Mouse (Mus musculus): ENCODE measurements around the gene Rreb1. TPM values are rescaled to one million over a fixed set of nuclear protein-coding genes. Genes with fewer than 3 reads are reported as not detected.

The Rreb1 gene
- total RNA-seq, 2 experiments from 2014 or later = 17.1 to 20.8 TPM

DNA sequence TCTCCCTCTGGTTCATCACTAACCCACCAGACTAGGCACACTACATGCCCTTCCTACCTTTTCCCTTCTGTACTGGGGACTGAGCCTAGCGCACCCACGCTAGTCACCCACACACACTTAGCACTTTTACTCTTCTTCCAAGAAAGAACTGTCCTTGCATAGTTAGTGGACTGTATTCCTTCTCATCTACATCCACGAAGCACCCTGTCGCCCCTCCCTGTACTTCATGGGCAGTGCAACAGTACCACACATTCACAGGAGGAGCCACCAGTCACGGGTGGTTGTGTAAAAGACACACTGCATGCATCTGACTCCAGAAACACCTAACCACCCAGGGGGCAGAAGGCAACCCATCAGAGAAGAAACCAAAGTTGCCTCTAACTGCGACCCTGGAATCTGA, 195.8 kb downstream of the Rreb1 start:
- intact Hi-C loops (cut with DNase I) = no loop called here
- DNase-seq (ENCODE audit: extremely low spot score in 1 of 2, low spot score in 2 of 2) = no peak

GRCm38 (mm10) chr13:37974731-37975130, 196.5 kb downstream of the Rreb1 start:
- DNase-seq (ENCODE audit: extremely low spot score in 1 of 2, low spot score in 2 of 2) = no peak
- intact Hi-C loops (cut with DNase I) = no loop called here

DNA sequence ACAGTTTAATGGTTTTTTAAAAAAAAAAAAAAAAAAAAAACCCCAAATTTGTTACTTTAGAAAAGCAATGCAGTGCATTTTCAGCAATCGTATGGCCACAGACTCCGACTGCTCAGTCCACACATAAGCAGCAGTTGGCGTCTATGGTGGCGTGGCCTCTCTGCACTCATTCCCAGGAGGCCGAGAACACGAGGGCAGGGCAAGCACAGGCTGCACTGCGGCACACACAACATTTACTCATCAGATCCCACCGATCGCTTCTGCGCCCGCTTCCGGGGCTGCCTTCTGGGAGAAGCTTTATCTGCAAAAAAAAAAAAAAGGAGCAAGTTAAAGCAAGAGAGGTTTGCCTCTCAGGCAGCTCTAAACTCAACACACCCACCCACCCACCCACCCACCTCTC, 201.3 kb downstream of the Rreb1 start:
- intact Hi-C loops (cut with DNase I) = no loop called here
- DNase-seq (ENCODE audit: extremely low spot score in 1 of 2, low spot score in 2 of 2) = no peak

GRCm38 (mm10) chr13:37980346-37980745, 202.1 kb downstream of the Rreb1 start:
- intact Hi-C loops (cut with DNase I) = loop anchor here (5.0 kb wide), 2 partner anchors 82 to 232 kb away; no protein-coding TSS in a partner anchor
- DNase-seq (ENCODE audit: extremely low spot score in 1 of 2, low spot score in 2 of 2) = no peak

- no peak for DNase-seq (ENCODE audit: extremely low spot score in 1 of 2, low spot score in 2 of 2)
- intact Hi-C loops (cut with DNase I) = loop anchor here (5.0 kb wide), 2 partner anchors 81 to 231 kb away; no protein-coding TSS in a partner anchor
Observed at GRCm38 (mm10) chr13:37981063-37981462, 202.9 kb downstream of the Rreb1 start.

- intact Hi-C loops (cut with DNase I) = loop anchor here (5.0 kb wide), 1 partner anchor 66 kb away; no protein-coding TSS in a partner anchor
- no peak for DNase-seq (ENCODE audit: extremely low spot score in 1 of 2, low spot score in 2 of 2)
Observed at GRCm38 (mm10) chr13:37986166-37986565, 208.0 kb downstream of the Rreb1 start.

DNA sequence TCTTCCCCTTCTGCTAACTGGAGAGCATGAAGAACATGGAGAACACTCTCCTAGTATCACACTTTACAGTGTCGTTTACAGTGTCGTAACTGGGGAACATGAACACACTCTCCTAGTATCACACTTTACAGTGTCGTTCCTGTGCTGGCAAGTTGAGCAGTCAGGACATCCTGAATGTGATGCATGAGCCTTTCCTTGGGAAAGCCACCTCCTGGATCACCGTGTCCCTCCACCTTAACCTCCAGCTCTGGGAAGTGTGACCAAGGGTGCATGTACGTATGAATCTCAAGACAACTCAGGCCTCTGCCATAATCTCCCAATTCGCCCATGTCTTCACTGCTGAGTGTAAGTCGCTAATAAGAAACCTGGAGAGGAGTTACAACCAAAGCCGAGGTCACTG, 211.5 kb downstream of the Rreb1 start:
- DNase-seq (ENCODE audit: extremely low spot score in 1 of 2, low spot score in 2 of 2) = no peak
- intact Hi-C loops (cut with DNase I) = loop anchor here (5.0 kb wide), 2 partner anchors 48 to 63 kb away; partner anchors contain the start of genes Cage1 and Riok1

GRCm38 (mm10) chr13:37992638-37993371, 214.6 kb downstream of the Rreb1 start:
- DNase-seq (ENCODE audit: extremely low spot score in 1 of 2, low spot score in 2 of 2) = no peak
- intact Hi-C loops (cut with DNase I) = loop anchor here (5.0 kb wide), 1 partner anchor 44 kb away; the partner anchor contains the start of genes Cage1 and Riok1

GRCm38 (mm10) chr13:37993376-37993703, 215.1 kb downstream of the Rreb1 start:
- intact Hi-C loops (cut with DNase I) = loop anchor here (5.0 kb wide), 1 partner anchor 44 kb away; the partner anchor contains the start of genes Cage1 and Riok1
- no peak for DNase-seq (ENCODE audit: extremely low spot score in 1 of 2, low spot score in 2 of 2)

- peak; percentile 93 to 99 for DNase-seq (ENCODE audit: extremely low spot score in 1 of 2, low spot score in 2 of 2)
- intact Hi-C loops (cut with DNase I) = loop anchor here (5.0 kb wide), 1 partner anchor 43 kb away; the partner anchor contains the start of genes Cage1 and Riok1
Observed at GRCm38 (mm10) chr13:37993704-37994404, 215.7 kb downstream of the Rreb1 start, which contains the start of gene Ssr1. TSS of gene Ssr1 (minus strand) at chr13:37994217.

DNA sequence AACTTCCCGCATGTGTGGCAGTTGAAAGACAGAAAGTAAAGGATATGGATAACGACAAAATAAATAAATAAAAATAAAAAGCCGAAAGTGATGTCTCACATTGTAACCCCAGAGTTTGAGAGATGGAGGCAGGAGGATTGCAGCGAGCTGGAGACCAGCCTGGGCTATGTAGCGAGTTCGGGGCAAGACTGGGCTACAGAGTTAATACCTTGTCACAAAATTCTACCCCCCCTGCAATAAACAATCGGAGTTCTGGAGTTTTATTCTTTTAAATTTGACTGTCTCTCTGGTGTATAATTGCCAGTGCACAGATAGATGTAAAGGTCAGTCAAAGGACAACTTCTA, 216.2 kb downstream of the Rreb1 start:
- no peak for DNase-seq (ENCODE audit: extremely low spot score in 1 of 2, low spot score in 2 of 2)
- intact Hi-C loops (cut with DNase I) = loop anchor here (5.0 kb wide), 1 partner anchor 43 kb away; the partner anchor contains the start of genes Cage1 and Riok1

DNA sequence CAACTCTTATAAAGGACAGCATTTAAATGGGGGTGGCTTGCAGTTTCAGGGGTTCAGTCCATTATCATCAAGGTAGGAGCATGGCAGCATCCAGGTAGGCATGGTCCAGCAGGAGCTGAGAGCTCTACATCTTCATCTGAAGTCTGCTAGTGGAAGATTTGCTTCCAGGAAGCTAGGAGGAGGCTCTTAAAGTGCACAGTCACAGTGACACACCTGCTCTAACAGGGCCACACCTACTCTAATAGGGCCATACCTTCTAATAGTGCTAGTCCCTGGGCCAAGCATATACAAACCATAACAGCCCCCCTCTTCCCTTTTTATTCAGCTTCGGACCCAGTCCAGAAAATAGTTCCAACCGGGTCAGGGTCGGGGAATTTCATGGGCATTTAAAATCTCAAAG, 221.5 kb downstream of the Rreb1 start:
- intact Hi-C loops (cut with DNase I) = no loop called here
- DNase-seq (ENCODE audit: extremely low spot score in 1 of 2, low spot score in 2 of 2) = no peak

Other genes with a start within 250 kb of the Rreb1 start
- gene Ssr1, start 215.8 kb downstream of the Rreb1 start, total RNA-seq (2021) = 10 to 100 TPM; 85.1 to 87.1 TPM